Mouse (Mus musculus) stomach, postnatal 0 days (tissue): ENCODE measurements around the gene Isg15. TPM values are rescaled to one million over a fixed set of nuclear protein-coding genes. Genes with fewer than 3 reads are reported as not detected.

ENCODE experiments used
- ATAC-seq: fragments of 200-750 bp; cut with Nextera tagmentation; 2 replicates; pipeline ENCODE4 v1.8.0; 2017; ENCODE audit not compliant: low FRiP score, low TSS enrichment
- DNase-seq: peaks from one replicate; pipeline ENCODE4 v3.0.0-alpha.2; 2016; ENCODE audit warnings: low spot score
- H3K27ac ChIP-seq: fragments of 300-500 bp; sonication (generic); replicated peaks from 2 replicates; pipeline ENCODE4 v1.5.1; 2014; ENCODE audit warnings: mild to moderate bottlenecking, control low read depth
- H3K27me3 ChIP-seq: fragments of 300-500 bp; sonication (generic); 2 replicates; pipeline ENCODE4 v1.6.1; 2014; ENCODE audit warnings: low read length; ENCODE audit not compliant: control insufficient read depth, insufficient read depth
- H3K36me3 ChIP-seq: fragments of 300-500 bp; sonication (generic); 2 replicates; pipeline ENCODE4 v1.6.1; 2014; ENCODE audit warnings: low read length, mixed read lengths; ENCODE audit not compliant: control insufficient read depth, insufficient read depth
- H3K4me1 ChIP-seq: fragments of 300-500 bp; sonication (generic); replicated peaks from 2 replicates; pipeline ENCODE4 v1.6.1; 2014; ENCODE audit warnings: antibody characterized with exemption; ENCODE audit not compliant: control insufficient read depth, insufficient read depth
- H3K4me2 ChIP-seq: fragments of 300-500 bp; sonication (generic); replicated peaks from 2 replicates; pipeline ENCODE4 v1.6.1; 2014; ENCODE audit warnings: low read depth, mild to moderate bottlenecking, control low read depth, moderate library complexity
- H3K4me3 ChIP-seq: fragments of 300-500 bp; sonication (generic); 2 replicates; pipeline ENCODE4 v1.5.1; 2014; ENCODE audit warnings: low read depth, low read length, control low read depth
- H3K9ac ChIP-seq: fragments of 300-500 bp; sonication (generic); 2 replicates; pipeline ENCODE4 v1.6.1; 2014; ENCODE audit warnings: mild to moderate bottlenecking, low read length, control low read depth, mixed read lengths
- H3K9me3 ChIP-seq: fragments of 300-500 bp; sonication (generic); 2 replicates; pipeline ENCODE4 v1.6.1; 2016; ENCODE audit warnings: low read length; ENCODE audit not compliant: control insufficient read depth
- CTCF ChIP-seq: IDR thresholded peaks from 2 replicates; pipeline ENCODE4 v1.5.1; 2016; ENCODE audit warnings: antibody characterized with exemption, low read depth, mild to moderate bottlenecking, moderate library complexity
- EP300 ChIP-seq: optimal IDR thresholded peaks from 2 replicates; pipeline ENCODE3; 2016; ENCODE audit warnings: antibody characterized with exemption
- WGBS: fragments of 180-500 bp; shearing (Covaris S2); extraction: QIAGEN DNeasy Blood & Tissue Kit; methylation state at CpG from one replicate; pipeline ENCODE4 v1.1.7; 2014; 5-methylcytosine and 5-hydroxymethylcytosine counted together
- polyA plus RNA-seq: library from polyadenylated mRNA; unstranded; fragments of >200 nt; fragmentation: Nextera tagmentation; extraction: Ambion mirVana; gene quantifications from 2 replicates; pipeline ENCODE4 v1.2.1, GENCODE M21; 2015

Isg15 gene
- polyA plus RNA-seq, 1 experiment from 2014 or later, result 4.1 TPM

- no peak for ATAC-seq
- Histone ChIP-seq H3K27ac (no peak overlapping the region), H3K27me3 (no peaks in the 10 kb centered on the region), H3K4me1 (no peaks in the 10 kb centered on the region), H3K9me3 (no peaks in the 10 kb centered on the region), H3K36me3 (no peaks in the 10 kb centered on the region), H3K4me3 (no peak overlapping the region), H3K9ac (no peak overlapping the region), H3K4me2 (no peak overlapping the region)
- 73% methylated on average over 13 of the region's 13 CpGs for WGBS
- TF ChIP-seq EP300 (no peak), CTCF (no peak)
- no peak for DNase-seq
These were observed 9.5 kb upstream of the Isg15 start for GRCm38 (mm10) chr4:156209963-156210635.

GRCm38 (mm10) chr4:156208872-156209271 is 8.3 kb upstream of the Isg15 start:
- H3K36me3 ChIP-seq, result no peaks in the 10 kb centered on the region
- no peak overlapping the region for H3K4me3 ChIP-seq
- WGBS, result 77% methylated on average over 4 of the region's 4 CpGs
- no peak overlapping the region for H3K27ac ChIP-seq
- ATAC-seq, result no peak
- DNase-seq, result no peak
- H3K9me3 ChIP-seq, result no peaks in the 10 kb centered on the region
- H3K9ac ChIP-seq, result no peak overlapping the region
- H3K4me1 ChIP-seq, result no peaks in the 10 kb centered on the region
- no peaks in the 10 kb centered on the region for H3K27me3 ChIP-seq
- no peak overlapping the region for H3K4me2 ChIP-seq
- no peak for TF ChIP-seq CTCF

- H3K4me1 ChIP-seq, result peaks cover 5% of the 10 kb centered on the region; the same call in 1 of the 2 replicates
- H3K36me3 ChIP-seq, result no peaks in the 10 kb centered on the region
- H3K4me2 ChIP-seq, result peak overlapping the region; percentile 92
- peak overlapping the region; percentile 69 for H3K27ac ChIP-seq
- no peak for DNase-seq
- H3K4me3 ChIP-seq, result peak overlapping the region; percentile 54
- H3K27me3 ChIP-seq, result no peaks in the 10 kb centered on the region
- peak overlapping the region; percentile 69 for H3K9ac ChIP-seq
- 1% methylated on average over 49 of the region's 49 CpGs for WGBS
- TF ChIP-seq EP300 (no peak), CTCF (no peak)
- H3K9me3 ChIP-seq, result no peaks in the 10 kb centered on the region
- peak; percentile 43; the same call in 1 of the 2 replicates for ATAC-seq
These were observed 3.0 kb upstream of the Isg15 start for GRCm38 (mm10) chr4:156203413-156204131.

DNA sequence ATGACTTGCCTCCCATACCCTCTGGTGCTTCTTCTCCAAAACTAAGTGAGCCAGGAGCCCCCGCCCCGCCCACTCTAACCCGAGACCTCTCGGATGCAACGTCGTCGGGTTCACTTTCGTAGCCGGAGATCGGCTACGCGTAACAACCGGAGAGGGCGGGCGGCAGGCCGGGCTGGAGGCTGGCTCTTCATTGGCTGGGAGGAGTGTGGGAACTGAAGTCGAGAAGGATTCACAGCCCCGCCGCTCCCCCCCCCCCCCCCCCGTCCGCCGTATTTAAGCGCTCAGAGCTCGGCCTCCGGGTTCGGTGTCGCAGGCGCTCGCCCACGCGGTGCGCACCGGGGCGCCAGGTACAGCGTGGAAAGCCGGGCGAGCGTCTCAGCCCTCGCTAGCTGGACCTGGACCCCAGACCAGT is 2.4 kb upstream of the Isg15 start, which contains the start of gene AW011738:
Gene AW011738 (plus strand): TSS at position 304 of the 412 bp plus-strand sequence.
- Histone ChIP-seq H3K27me3 (no peaks in the 10 kb centered on the region), H3K9me3 (no peaks in the 10 kb centered on the region), H3K4me1 (peaks cover 5% of the 10 kb centered on the region; the same call in 1 of the 2 replicates), H3K4me3 (peak within 1 kb of the TSS; percentile 54), H3K27ac (peak within 1 kb of the TSS; percentile 69), H3K4me2 (peak within 1 kb of the TSS; percentile 92), H3K9ac (peak within 1 kb of the TSS; percentile 69), H3K36me3 (no peaks in the 10 kb centered on the region)
- WGBS, result under 1% methylated on average over 27 of the region's 39 CpGs
- ATAC-seq, result peak; percentile 76
- DNase-seq, result peak; percentile 57
- TF ChIP-seq CTCF, result no peak

GRCm38 (mm10) chr4:156202462-156202893 is 1.9 kb upstream of the Isg15 start:
- Histone ChIP-seq H3K27me3 (no peaks in the 10 kb centered on the region), H3K4me2 (peak overlapping the region; percentile 92), H3K4me3 (peak overlapping the region; percentile 54; the same call in 1 of the 2 replicates), H3K9ac (peak overlapping the region; percentile 69; the same call in 1 of the 2 replicates), H3K4me1 (peaks cover 5% of the 10 kb centered on the region; the same call in 1 of the 2 replicates), H3K27ac (peak overlapping the region; percentile 69), H3K36me3 (no peaks in the 10 kb centered on the region), H3K9me3 (no peaks in the 10 kb centered on the region)
- no peak for ATAC-seq
- no peak for DNase-seq
- TF ChIP-seq EP300 (no peak), CTCF (no peak)
- WGBS, result 39% methylated on average over 12 of the region's 12 CpGs
